Mouse (Mus musculus) heart, embryonic 16.5 days (tissue): Measurements from ENCODE around the gene Nrp2. TPM values are rescaled to one million over a fixed set of nuclear protein-coding genes. Genes with fewer than 3 reads are reported as not detected.
A peak's percentile ranks its signal among the peaks of the same experiment; 100 is the strongest.

Experiments used
- ATAC-seq: fragments of 200-750 bp; cut with Nextera tagmentation; replicated peaks from 2 replicates; pipeline ENCODE4 v1.8.0; 2017; ENCODE audit warnings: moderate number of reproducible peaks; ENCODE audit not compliant: insufficient read depth, low FRiP score; ENCODE audit errors: extremely low read depth
- H3K27ac ChIP-seq: fragments of 300-500 bp; sonication (generic); 2 replicates; pipeline ENCODE4 v1.5.1; 2014; ENCODE audit warnings: mild to moderate bottlenecking, low read length, control low read depth, moderate library complexity
- H3K27me3 ChIP-seq: fragments of 300-500 bp; sonication (generic); 2 replicates; pipeline ENCODE4 v1.6.1; 2014; ENCODE audit warnings: low read length, mixed read lengths; ENCODE audit not compliant: control insufficient read depth, insufficient read depth
- H3K36me3 ChIP-seq: fragments of 300-500 bp; sonication (generic); 2 replicates; pipeline ENCODE4 v1.6.1; 2014; ENCODE audit not compliant: control insufficient read depth, insufficient read depth
- H3K4me1 ChIP-seq: fragments of 300-500 bp; sonication (generic); 2 replicates; pipeline ENCODE4 v1.6.1; 2014; ENCODE audit warnings: low read length, mixed read lengths; ENCODE audit not compliant: control insufficient read depth, insufficient read depth
- H3K4me2 ChIP-seq: fragments of 300-500 bp; sonication (generic); 2 replicates; pipeline ENCODE4 v1.6.1; 2014; ENCODE audit warnings: low read depth, mild to moderate bottlenecking, control low read depth, low read length
- H3K4me3 ChIP-seq: fragments of 300-500 bp; sonication (generic); 2 replicates; pipeline ENCODE4 v1.5.1; 2014; ENCODE audit warnings: mild to moderate bottlenecking, control low read depth, low read length
- H3K9ac ChIP-seq: fragments of 300-500 bp; sonication (generic); 2 replicates; pipeline ENCODE4 v1.6.1; 2014; ENCODE audit warnings: low read length, control low read depth
- H3K9me3 ChIP-seq: fragments of 300-500 bp; sonication (generic); replicated peaks from 2 replicates; pipeline ENCODE4 v1.6.1; 2016; ENCODE audit warnings: low read length; ENCODE audit not compliant: control insufficient read depth
- WGBS: fragments of 180-500 bp; shearing (Covaris S2); extraction: QIAGEN DNeasy Blood & Tissue Kit; methylation state at CpG from one replicate; pipeline ENCODE4 v1.1.7; 2014; 5-methylcytosine and 5-hydroxymethylcytosine counted together
- polyA plus RNA-seq: library from polyadenylated mRNA; unstranded; fragments of >200 nt; fragmentation: Nextera tagmentation; extraction: Ambion mirVana; gene quantifications from 2 replicates; pipeline ENCODE4 v1.2.1, GENCODE M21; 2015

Gene Nrp2
- polyA plus RNA-seq, 1 experiment from 2014 or later = 6.9 TPM

DNA sequence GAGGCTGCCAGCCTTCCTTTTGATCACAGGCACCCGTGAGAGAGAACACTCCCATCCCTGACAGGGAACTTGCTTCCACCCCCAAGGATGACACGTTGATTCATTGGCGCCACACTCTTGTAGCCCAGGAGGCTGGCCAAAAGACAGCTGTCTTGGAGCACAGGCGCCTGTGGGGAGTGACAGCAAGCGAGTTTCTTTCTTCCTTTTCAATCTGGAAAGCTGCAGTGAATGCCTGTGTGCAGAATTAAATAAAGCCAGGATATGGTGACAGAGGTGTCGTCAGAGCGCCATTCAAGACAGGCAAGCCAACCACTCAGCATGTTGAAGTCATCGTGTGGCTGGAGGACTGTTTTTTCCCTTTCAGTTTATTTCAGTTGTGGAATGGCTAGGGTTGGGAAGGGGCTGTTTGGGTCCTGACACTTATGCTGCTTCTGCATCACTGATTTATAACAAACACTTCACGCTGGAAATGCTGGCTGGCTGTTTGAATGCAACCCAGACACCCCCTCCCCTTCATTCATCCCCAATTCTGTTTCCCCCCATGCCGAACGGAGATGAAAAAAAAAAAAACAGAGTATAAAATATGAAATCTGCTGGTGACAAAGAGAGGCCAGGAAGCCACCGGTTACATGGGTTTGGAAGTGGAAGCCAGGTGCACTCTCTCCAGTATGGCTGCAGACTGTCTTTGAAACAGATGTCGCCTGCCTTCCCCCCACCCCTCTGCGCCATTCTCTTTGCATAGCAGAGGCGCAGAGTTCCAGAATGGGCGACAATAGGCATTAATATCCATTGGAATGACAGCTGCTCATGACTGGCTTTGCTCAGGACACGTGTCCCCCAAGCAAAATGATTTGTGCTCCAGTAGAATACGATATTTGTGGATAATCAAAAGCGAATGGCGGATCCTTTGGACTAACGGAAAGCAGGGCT lies 20.4 kb upstream of the Nrp2 start:
- H3K9ac ChIP-seq = no peak overlapping the region
- no peaks in the 10 kb centered on the region for H3K36me3 ChIP-seq
- no peak; the same call in 1 of the 2 replicates for ATAC-seq
- H3K27ac ChIP-seq = no peak overlapping the region
- no peak overlapping the region for H3K4me2 ChIP-seq
- H3K4me3 ChIP-seq = no peak overlapping the region
- H3K9me3 ChIP-seq = 0 out of 2 replicates have a peak, but pooled peaks cover under 1% of the 10 kb centered on the region
- WGBS = 63% methylated on average over 21 of the region's 21 CpGs
- peaks cover 7% of the 10 kb centered on the region for H3K4me1 ChIP-seq
- no peaks in the 10 kb centered on the region for H3K27me3 ChIP-seq

DNA sequence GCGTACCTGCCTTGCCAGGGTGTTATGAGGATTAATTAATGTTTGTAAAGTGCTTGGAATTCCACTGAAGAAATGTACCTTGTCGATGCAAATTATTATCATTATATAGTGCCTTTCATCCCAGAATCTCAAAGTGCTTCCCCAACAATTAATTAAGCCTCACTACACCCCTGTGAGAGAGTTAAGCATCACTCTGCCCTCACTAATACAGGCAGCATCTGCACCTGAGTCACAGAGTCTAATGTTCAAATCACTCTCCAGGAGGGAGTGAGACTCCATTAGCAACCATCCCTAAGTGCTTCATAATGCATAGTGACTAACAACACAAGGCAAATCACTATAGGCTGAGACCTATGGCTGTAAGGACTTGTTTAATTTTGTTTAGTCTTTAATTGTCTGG lies 19.6 kb upstream of the Nrp2 start:
- H3K27me3 ChIP-seq = no peaks in the 10 kb centered on the region
- peaks cover 7% of the 10 kb centered on the region for H3K4me1 ChIP-seq
- no peaks in the 10 kb centered on the region for H3K9me3 ChIP-seq
- no peak overlapping the region for H3K4me3 ChIP-seq
- no peak for ATAC-seq
- no peak overlapping the region for H3K4me2 ChIP-seq
- 90% methylated on average over 2 of the region's 2 CpGs for WGBS
- no peak overlapping the region for H3K9ac ChIP-seq
- H3K27ac ChIP-seq = no peak overlapping the region
- no peaks in the 10 kb centered on the region for H3K36me3 ChIP-seq

DNA sequence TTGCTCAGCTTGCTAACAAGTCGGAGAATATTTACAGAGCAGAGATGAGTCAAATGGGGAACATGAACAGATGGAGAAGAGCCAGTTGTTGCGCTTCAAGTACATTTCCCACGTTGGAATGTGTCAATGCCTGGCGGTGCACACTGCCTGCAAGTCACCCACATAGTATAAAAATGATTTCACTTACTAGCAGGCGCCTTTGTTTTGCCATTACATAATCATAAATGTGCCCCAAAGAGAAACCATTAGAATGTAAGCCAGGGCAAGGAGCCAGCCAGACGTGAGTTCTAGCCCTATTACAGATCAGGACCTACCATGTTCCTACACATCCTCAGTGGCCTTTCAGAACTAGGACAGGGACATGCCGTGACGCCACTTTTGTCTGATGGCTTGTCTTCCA lies 15.6 kb upstream of the Nrp2 start:
- ATAC-seq = no peak
- Histone ChIP-seq H3K27me3 (no peaks in the 10 kb centered on the region), H3K27ac (no peak overlapping the region), H3K9ac (no peak overlapping the region), H3K4me2 (no peak overlapping the region), H3K4me1 (no peaks in the 10 kb centered on the region), H3K36me3 (no peaks in the 10 kb centered on the region), H3K4me3 (no peak overlapping the region), H3K9me3 (no peaks in the 10 kb centered on the region)
- WGBS = 68% methylated on average over 8 of the region's 8 CpGs

DNA sequence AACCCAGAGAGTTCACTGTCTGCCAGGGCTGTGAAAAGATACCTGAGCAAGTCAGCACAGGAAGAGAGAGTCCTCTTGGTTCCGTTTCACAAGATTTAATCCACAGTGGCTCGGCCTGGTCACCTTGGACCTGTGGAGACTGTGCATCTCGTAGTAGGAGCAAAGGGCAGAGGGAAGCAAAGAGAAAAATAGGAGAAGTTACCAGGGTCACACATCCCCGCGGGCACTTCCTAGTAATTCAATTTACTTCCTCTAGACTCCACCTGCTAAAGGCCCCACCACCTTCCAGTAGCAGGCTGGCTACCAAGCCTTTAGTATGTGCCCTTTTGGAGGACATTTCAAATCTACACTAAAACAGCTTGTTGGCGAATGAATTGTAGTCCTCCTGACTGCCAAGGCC lies 11.9 kb upstream of the Nrp2 start:
- 80% methylated on average over 6 of the region's 6 CpGs for WGBS
- ATAC-seq = no peak
- no peak overlapping the region for H3K9ac ChIP-seq
- no peaks in the 10 kb centered on the region for H3K36me3 ChIP-seq
- H3K4me3 ChIP-seq = no peak overlapping the region
- H3K4me1 ChIP-seq = no peaks in the 10 kb centered on the region
- no peaks in the 10 kb centered on the region for H3K9me3 ChIP-seq
- no peaks in the 10 kb centered on the region for H3K27me3 ChIP-seq
- no peak overlapping the region for H3K27ac ChIP-seq
- H3K4me2 ChIP-seq = no peak overlapping the region

DNA sequence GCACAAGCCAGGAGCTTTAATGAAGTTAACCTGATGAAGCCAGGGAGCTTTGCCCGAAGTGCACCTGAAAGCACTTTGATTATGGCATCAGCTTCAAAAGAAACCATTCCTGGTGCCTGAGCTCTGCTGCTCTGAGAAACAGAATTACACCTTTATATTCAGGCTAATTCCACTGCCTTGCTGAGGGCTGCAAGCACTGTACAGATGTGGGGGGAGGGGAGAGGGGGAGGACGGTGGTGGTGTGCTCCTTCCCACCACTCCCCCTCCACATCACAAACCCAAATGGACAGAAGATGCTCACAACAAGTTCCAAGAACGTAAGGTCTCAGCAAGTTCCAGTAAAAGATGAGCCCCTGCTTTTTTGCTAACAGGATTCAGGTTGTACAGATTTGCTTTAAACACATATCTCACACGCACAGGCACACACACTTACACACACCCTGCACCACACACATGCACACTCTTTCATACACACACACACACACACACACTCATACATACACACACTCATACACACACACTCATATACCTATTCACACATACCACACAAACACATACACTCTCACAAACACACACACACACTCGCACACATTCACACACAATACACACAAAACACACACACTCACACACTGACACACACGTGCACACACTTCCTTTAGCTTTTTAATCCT lies 6.6 kb upstream of the Nrp2 start:
- no peak for ATAC-seq
- WGBS = 43% methylated on average over 6 of the region's 6 CpGs
- no peaks in the 10 kb centered on the region for H3K36me3 ChIP-seq
- H3K9me3 ChIP-seq = no peaks in the 10 kb centered on the region
- peaks cover under 1% of the 10 kb centered on the region; the same call in 1 of the 2 replicates for H3K27me3 ChIP-seq
- H3K4me1 ChIP-seq = peaks cover 7% of the 10 kb centered on the region; the same call in 1 of the 2 replicates
- H3K4me3 ChIP-seq = peak overlapping the region; percentile 14; the same call in 1 of the 2 replicates
- H3K27ac ChIP-seq = no peak overlapping the region
- peak overlapping the region; percentile 49 for H3K4me2 ChIP-seq
- no peak overlapping the region for H3K9ac ChIP-seq

DNA sequence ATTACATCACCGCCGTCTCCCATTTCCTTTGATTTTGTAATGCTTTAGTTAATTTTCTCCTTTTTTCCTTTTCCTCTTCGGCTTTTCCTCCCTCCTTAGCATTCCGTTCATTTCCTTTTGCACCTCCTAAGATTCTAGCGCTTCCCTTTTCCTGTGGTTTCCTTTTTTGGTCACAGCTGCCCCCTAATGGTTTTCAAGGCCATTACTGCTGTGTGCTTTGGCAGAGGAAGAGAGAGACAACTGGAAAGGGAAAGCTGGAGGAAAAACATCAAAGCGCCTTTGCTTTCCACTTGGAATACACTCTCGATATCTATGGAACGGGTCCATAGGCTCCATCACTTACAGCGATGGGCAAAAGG lies 6.1 kb upstream of the Nrp2 start:
- H3K4me1 ChIP-seq = peaks cover 8% of the 10 kb centered on the region; the same call in 1 of the 2 replicates

DNA sequence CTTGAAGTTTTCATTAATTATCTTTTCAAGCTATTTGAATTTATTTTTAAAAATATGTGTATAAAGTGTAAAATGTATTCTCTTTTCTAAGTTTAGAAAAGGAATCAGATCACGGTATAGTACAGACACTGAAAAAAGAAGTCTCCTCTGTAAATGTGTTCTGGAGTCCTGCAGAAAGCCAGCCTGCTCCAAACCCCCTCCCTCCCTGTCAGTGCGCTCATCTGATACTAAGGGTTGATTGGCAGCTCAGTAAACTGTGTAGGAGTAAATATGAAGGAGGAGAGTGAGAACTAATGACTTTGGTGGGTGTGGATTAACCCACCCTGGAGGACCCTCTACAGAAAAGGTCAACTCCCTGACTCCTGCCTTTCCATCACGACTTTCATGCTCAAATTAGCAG lies 5.7 kb upstream of the Nrp2 start:
- peak overlapping the region; percentile 49; the same call in 1 of the 2 replicates for H3K4me2 ChIP-seq
- peaks cover 9% of the 10 kb centered on the region; the same call in 1 of the 2 replicates for H3K27me3 ChIP-seq
- WGBS = 43% methylated on average over 3 of the region's 3 CpGs

More for the DNA sequence above, 6.1 kb upstream of the Nrp2 start:
- Histone ChIP-seq H3K9ac (no peak overlapping the region), H3K4me3 (peak overlapping the region; percentile 14; the same call in 1 of the 2 replicates), H3K27ac (no peak overlapping the region), H3K36me3 (no peaks in the 10 kb centered on the region), H3K27me3 (peaks cover 6% of the 10 kb centered on the region; the same call in 1 of the 2 replicates), H3K9me3 (no peaks in the 10 kb centered on the region), H3K4me2 (peak overlapping the region; percentile 49)
- ATAC-seq = 0 out of 2 replicates have a peak, but pooled peaks have one; percentile 40
- 16% methylated on average over 9 of the region's 9 CpGs for WGBS

DNA sequence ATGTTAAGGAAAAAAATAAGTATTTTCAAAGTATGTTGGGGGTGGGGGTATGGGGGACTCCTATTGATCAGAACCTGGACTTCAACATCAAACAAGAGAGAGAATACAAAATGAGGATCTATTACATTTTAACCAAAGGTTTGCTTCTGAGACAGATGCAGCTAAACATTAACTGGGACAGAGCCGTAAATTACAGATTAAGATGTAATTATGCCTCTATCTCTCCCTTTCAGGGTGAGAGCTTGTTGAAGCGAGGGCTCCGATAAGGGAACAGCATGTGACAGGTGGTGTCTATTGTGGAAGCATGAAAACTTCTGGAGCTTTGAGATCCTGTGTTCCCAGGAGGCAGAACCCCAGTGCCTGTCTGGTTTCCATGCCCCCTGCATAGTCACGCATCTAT lies 3.3 kb upstream of the Nrp2 start:
- peaks cover 8% of the 10 kb centered on the region; the same call in 1 of the 2 replicates for H3K4me1 ChIP-seq
- 84% methylated on average over 4 of the region's 4 CpGs for WGBS
- peaks cover 14% of the 10 kb centered on the region for H3K27me3 ChIP-seq
- H3K9me3 ChIP-seq = no peaks in the 10 kb centered on the region
- no peak overlapping the region for H3K27ac ChIP-seq
- H3K9ac ChIP-seq = no peak overlapping the region
- no peak overlapping the region for H3K4me3 ChIP-seq
- no peak for ATAC-seq
- H3K36me3 ChIP-seq = no peaks in the 10 kb centered on the region
- no peak overlapping the region for H3K4me2 ChIP-seq

More for the DNA sequence above, 5.7 kb upstream of the Nrp2 start:
- no peak overlapping the region for H3K9ac ChIP-seq
- H3K9me3 ChIP-seq = no peaks in the 10 kb centered on the region
- no peaks in the 10 kb centered on the region for H3K36me3 ChIP-seq
- no peak overlapping the region for H3K4me3 ChIP-seq
- H3K4me1 ChIP-seq = peaks cover 8% of the 10 kb centered on the region; the same call in 1 of the 2 replicates
- ATAC-seq = no peak
- H3K27ac ChIP-seq = no peak overlapping the region
